Mouse (Mus musculus) c-Kit-positive CD71-positive TER-119-positive erythroid progenitor cells, embryonic 14.5 days (primary cell): ENCODE data around the gene Nucb1.
"Not testable (repeated sequence)": the region's sequence is repeated elsewhere in the genome, so short reads cannot be mapped to it uniquely, and the experiment has no call there.

ENCODE experiments used
- DNase-seq: peaks from one replicate; pipeline ENCODE4 v3.0.0-alpha.2; 2013; ENCODE audit warnings: low spot score

Gene Nucb1

GRCm38 (mm10) chr7:45524841-45525621, 14.8 kb upstream of the Nucb1 start:
- peak; percentile 95 for DNase-seq

- DNase-seq, result no peak
Observed at GRCm38 (mm10) chr7:45523678-45524170, 13.5 kb upstream of the Nucb1 start.

GRCm38 (mm10) chr7:45522957-45523676, 12.9 kb upstream of the Nucb1 start:
- peak; percentile 34 for DNase-seq

GRCm38 (mm10) chr7:45522194-45522752, 12.1 kb upstream of the Nucb1 start:
- DNase-seq, result no peak

GRCm38 (mm10) chr7:45521728-45522184, 11.6 kb upstream of the Nucb1 start:
- DNase-seq, result peak; percentile 78

GRCm38 (mm10) chr7:45520605-45521004, 10.4 kb upstream of the Nucb1 start:
- DNase-seq, result no peak

- no peak for DNase-seq
Observed at GRCm38 (mm10) chr7:45519345-45520120, 9.3 kb upstream of the Nucb1 start.

GRCm38 (mm10) chr7:45518618-45519017, 8.4 kb upstream of the Nucb1 start:
- DNase-seq, result no peak

GRCm38 (mm10) chr7:45516846-45517245, 6.6 kb upstream of the Nucb1 start:
- not testable (repeated sequence) for DNase-seq

GRCm38 (mm10) chr7:45515436-45515835, 5.2 kb upstream of the Nucb1 start:
- DNase-seq, result peak; percentile 83

GRCm38 (mm10) chr7:45514411-45514810, 4.2 kb upstream of the Nucb1 start:
- no peak for DNase-seq

- DNase-seq, result peak; percentile 52
Observed at GRCm38 (mm10) chr7:45509181-45509882, 874 bp downstream of the Nucb1 start.

- peak; percentile 90 for DNase-seq
Observed at GRCm38 (mm10) chr7:45508561-45508960, 1.6 kb downstream of the Nucb1 start.

- DNase-seq, result no peak
Observed at GRCm38 (mm10) chr7:45507583-45507982, 2.6 kb downstream of the Nucb1 start.

GRCm38 (mm10) chr7:45498427-45498826, 11.8 kb downstream of the Nucb1 start:
- no peak for DNase-seq

GRCm38 (mm10) chr7:45494548-45494947, 15.7 kb downstream of the Nucb1 start:
- no peak for DNase-seq

- DNase-seq, result no peak
Observed at GRCm38 (mm10) chr7:45492951-45493350, 17.3 kb downstream of the Nucb1 start.

GRCm38 (mm10) chr7:45492225-45492844, 17.9 kb downstream of the Nucb1 start:
- no peak for DNase-seq

GRCm38 (mm10) chr7:45491264-45491663, 18.9 kb downstream of the Nucb1 start:
- DNase-seq, result no peak

GRCm38 (mm10) chr7:45490822-45491221, 19.4 kb downstream of the Nucb1 start:
- no peak for DNase-seq

- DNase-seq, result peak; percentile 59
Observed at GRCm38 (mm10) chr7:45489578-45489977, 20.6 kb downstream of the Nucb1 start.
